Mouse (Mus musculus) spleen, postnatal 4 days (tissue): Measurements from ENCODE around the gene Fbxl20.

Experiments used
- DNase-seq, 2 experiments: peaks; one replicate each; pipeline ENCODE4 v3.0.0; 2022; ENCODE audit warnings: low spot score in 2 of 2

The Fbxl20 gene

GRCm38 (mm10) chr11:98088224-98088623 lies 62.0 kb downstream of the Fbxl20 start:
- DNase-seq = peak in 1 of 2 experiments; percentile 23

DNA sequence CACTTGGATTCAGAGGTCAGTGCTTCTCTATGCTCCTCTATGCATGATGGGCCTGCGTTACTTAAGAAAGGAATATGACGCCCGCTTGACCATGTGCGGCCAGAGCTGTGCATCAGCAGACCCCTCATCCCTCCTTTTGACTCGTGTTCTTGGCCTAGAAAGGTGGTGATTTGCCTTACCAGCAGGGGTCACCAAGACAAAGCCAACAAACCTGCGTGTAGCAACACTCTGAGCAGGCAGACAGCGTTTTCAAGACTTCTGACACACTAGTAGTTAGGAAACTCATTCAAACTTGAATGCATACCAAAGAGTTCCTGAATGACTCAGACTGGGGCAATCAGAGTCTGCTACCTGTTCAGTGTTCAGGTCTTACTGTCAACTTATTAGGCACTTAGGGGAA lies 63.6 kb downstream of the Fbxl20 start:
- DNase-seq = no peak

- no peak for DNase-seq
Observed at GRCm38 (mm10) chr11:98086141-98086540, 64.1 kb downstream of the Fbxl20 start.

DNA sequence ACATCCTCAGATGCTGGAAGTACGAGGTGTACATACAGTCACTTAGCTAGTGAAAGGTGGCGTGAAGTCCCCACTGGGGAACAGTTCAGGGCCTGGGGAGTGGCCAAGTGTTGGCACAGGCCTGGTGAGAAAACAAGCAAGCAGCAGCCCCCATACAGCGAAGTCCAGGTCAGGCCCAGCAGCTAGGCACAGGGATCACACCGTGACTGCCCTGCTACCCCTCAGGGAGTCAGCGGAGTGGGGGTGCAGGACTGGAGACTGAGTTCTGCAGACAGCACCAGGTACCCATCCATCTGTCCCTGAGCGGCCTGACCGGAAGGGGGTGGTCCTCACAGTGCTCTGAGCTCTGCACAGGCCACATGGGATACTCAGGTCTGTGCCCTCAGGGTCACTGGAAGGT lies 67.5 kb downstream of the Fbxl20 start:
- DNase-seq = no peak

DNA sequence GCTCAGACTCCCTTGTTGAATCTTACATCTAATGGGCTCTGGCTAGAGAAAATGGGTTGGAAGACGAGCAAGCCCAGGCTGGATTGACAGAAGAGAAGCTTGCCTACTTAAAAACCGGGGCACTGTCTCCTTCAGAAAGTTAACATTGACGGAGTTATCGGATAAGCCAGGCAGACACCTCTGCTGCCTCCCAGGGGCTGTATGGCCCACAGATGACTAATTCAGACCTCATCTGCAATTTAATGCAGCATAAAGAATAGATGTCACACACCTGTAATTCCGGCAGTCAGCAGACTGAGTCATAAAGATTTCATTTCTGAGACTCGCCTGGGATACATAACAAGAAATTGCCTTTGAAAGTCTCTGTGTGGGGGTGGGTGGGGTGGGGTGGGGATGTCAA lies 69.8 kb downstream of the Fbxl20 start:
- DNase-seq = no peak

DNA sequence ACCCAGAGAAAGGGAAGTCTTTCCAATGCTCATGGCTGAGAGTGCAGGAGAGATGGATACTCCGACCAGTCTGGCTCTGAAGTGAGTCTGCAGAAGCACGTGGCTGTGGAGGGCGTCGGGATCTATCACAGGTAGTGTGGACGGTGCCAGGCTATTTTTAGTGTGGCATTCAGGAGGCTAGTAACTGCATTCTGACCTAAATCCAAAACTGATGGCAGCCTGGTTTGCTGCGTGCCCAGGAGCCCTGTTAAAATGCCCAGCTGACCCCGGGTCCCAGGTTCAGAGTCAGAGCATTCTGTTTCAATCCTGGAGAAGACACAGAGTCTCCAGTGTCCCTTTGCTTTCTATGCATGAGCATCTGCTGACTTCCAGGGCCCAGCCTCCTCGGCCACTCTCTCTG lies 73.1 kb downstream of the Fbxl20 start:
- no peak for DNase-seq

DNA sequence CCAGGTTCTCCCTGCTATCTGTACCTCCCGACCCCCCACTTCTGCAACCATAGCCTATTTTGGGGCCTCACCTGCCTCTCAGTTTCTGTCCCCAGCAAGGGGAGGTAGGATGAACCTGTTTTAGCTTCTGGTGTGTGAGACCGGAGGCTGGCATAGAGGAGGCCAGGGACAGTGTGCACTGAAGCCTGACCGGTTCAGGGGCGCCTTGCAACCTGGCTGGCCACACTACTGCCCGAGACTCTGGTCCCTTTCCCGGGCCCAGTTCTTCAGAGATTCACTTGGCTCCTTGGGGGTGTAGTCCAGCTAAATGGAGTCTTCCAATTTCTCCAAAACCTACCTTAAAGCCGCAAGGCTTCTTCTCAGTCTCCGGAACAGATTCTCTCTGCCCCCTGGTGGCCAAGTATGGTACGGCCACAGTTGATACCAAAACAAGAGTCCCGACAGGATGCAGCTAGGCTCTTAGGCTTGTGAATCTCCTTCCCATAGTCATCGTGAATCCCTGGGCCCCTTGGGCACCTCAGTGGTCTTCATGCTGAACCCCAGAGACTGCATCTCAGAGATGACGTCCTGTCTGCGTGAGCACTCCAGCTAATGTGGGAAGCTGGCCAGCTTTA lies 74.9 kb downstream of the Fbxl20 start:
- DNase-seq = peak; percentile 79 to 93

- DNase-seq = no peak
Observed at GRCm38 (mm10) chr11:98073442-98073841, 76.8 kb downstream of the Fbxl20 start.

GRCm38 (mm10) chr11:98067255-98067654 lies 82.9 kb downstream of the Fbxl20 start:
- no peak for DNase-seq

GRCm38 (mm10) chr11:98066201-98066600 lies 84.0 kb downstream of the Fbxl20 start:
- DNase-seq = no peak

DNA sequence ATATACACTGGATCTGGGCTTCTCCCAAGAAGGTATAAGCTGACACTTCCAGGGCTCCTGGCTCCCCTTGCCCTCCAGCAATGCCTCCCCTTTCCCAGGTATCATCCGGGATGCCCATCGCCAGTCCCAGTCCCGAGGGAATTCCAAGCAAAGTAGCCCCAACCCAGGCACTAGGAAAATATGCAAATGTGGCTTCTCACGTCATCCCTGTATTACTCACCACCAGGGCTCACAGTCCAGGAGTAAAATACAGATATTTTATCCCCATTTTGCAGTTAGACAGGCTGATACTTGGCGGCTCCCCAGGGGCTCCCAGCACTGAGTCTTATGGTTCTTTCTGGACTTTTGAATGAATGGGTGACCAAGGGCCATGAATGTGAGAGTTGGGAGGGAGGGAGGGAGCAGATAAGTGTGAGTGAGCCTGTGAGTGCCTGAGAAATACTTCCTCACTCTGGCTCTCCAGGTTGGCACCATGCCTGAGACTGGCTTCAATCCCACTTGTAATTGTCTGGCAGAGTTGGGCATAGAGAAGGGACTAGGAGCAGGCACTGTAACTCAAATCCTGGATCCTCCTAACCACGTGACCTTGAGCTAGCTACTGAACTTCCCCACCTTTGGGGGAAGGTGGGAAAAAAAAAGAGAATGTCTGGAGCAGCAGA lies 88.2 kb downstream of the Fbxl20 start:
- DNase-seq = no peak

DNA sequence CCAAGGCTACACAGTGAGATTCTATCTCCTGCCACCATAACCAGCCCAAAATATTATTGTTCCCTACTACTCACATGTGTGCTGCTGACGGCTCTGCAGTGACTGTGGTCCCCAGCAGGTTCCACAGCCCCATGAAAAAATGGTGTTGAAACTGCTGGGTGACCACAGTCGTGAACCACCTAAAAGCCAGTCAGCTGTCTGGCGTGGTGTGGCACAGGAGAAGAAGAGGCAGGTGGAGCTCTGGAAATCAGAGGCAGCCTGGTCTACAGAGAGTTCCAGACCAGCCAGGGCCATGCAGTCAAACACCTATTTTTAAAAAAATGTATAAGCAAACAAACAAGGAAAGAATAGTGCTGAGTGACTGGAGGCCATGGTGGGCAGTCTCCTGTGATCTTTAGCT lies 88.8 kb downstream of the Fbxl20 start:
- DNase-seq = no peak

GRCm38 (mm10) chr11:98060104-98060692 lies 90.0 kb downstream of the Fbxl20 start:
- no peak for DNase-seq

DNA sequence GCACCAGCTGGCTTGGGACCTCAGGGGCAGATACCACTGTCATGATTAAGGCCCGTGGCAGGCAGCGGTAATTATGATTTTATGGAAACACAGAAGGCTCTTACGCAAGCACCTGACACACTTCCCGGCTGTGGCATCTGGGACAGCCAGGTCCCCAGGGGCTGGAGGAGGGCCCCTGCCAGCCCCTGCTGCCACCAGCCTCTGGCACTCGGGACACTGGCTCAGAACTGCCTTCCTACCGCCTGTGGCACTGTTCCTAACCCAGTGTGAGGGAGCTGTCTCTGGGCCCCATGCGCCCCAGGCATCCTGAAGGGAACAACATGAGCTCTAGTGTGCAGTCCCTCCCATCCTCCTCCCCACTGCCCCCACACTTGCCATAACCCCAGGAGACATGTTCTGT lies 90.5 kb downstream of the Fbxl20 start:
- no peak for DNase-seq

- no peak for DNase-seq
Observed at GRCm38 (mm10) chr11:98057998-98058397, 92.2 kb downstream of the Fbxl20 start.

DNA sequence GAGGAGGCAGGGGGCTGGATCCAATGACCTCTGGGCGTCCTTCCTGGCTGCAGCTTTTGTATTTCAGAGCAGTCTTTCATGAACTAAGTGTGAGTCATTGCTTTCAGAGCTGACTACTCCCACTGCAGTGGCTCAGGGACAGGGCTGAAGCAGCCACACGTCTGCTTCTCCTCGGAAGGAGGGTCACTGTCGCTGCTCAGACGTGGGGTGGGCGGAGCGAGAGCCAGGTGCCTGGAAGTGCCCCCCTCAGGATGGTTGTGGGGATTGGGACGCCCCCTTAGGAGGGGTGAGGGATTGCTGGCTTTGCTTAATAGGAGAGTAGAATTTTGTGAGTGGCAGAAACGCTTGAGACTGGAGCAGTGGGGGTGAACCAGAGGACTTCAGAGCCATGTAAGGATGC lies 92.7 kb downstream of the Fbxl20 start:
- no peak for DNase-seq

DNA sequence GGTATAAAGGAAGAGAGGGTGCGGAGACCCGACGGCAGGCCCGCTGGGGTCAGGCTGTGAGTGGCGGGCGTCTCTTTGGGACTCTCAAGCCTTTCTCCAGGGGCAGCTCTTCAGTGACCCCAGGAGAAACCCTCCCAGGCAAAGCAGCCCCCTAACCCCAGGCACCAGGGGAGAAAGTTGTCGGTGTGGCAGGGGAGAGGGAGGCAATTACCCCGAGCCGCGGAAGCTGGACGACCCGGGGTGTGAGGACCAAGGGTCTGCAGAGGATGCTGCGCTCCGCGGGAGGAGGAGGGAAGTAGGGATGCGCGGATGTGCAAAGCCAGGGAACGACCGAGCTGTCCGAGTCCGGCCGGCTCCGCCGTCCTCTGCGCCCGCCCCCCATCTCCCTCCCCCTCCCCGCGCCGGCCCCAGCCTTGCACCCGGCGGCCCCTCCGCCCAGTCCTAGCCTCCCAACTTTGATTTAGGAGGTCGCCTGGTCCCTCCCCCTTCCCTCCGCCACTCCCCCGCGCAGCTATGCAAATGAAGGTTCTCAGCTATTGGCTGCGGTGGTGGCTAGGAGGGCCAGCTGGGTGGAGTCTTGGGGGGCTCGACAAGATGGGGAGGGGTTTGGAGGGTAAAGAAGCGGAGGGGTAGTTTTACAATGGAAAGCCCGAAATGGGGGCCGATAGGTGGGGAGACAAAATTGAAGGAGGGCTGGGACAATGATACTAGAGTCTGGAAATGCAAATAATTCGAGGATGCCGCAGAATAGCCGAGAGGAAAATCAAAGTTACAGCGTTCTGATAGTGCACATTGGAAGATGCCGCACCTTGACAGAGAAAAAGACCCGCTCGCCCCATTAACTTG lies 97.0 kb downstream of the Fbxl20 start, which contains the start of gene Stac2:
TSS of gene Stac2 (minus strand) at position 474 of the 846 bp plus-strand sequence.
- DNase-seq = peak; percentile 69 to 82

DNA sequence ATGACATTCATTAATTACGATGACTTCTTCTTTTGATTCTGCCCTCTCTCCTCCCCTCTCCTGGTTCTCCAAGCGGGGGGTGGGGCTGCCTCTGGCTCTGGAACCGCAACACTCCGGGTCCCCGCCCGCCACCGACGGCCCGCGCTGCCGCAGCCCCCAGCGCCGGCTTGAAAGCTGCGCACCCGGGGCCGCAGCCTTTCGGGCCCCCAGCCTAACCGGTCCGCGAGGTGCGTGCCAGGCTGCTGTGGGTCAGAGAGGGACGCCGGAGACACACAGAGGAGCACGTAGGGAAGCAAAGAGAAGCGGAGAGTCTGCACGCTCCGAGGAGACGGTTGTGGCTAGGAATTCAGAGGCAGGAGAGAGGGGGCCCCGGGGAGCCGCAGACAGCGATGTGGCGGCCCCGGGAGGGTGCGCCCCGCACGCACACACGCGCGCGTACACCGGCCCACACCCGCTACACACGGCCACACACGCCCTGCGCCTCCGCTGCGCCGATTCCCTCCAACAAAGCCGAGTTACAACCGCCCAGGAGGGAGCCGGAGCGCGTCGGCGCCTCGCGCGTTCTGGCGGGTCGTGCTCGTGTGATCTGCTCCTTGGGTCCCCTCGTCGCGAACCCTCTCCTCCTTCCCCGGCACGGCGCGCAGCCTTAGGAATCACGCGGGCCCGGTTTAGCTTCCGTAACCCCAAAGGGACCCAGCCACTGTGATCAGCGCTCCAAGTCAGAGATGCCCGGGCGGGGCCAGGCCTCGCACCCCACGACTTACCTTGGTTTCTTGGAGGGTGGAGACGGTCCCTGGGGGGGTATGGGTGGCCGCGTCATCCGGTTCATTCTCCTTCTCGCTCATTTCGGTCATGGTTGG lies 97.8 kb downstream of the Fbxl20 start:
- peak; percentile 65 to 76 for DNase-seq

- DNase-seq = no peak
Observed at GRCm38 (mm10) chr11:98051611-98052128, 98.5 kb downstream of the Fbxl20 start.

DNA sequence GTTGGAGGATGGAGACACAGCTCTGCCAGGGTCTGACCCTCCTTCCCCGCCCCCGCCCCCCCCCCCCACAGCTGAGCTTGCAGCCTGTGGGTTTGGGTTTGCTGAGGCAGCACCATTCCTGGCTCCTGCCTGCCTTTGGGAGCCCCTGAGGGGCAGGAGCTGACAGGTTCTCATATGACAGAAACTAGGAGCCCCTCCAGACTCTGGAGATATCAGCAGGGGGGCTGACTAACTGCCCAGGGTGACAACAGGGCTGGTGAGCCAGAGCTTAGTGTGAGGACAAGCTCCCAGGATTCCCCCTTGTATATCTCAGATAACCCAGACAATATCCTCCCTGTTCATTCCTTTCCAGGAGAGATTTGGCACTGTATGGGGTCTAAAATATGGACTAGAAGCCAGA lies 99.3 kb downstream of the Fbxl20 start:
- DNase-seq = no peak

- DNase-seq = no peak
Observed at GRCm38 (mm10) chr11:98050520-98050815, 99.7 kb downstream of the Fbxl20 start.
